Mouse (Mus musculus) layer of hippocampus, adult 6 months (tissue): ENCODE data around the gene Rcsd1. TPM values are rescaled to one million over a fixed set of nuclear protein-coding genes. Genes with fewer than 3 reads are reported as not detected.

Source experiments
- long read RNA-seq, 2 experiments: library from polyadenylated mRNA; unstranded; transcript quantifications; one replicate each; pipeline ENCODE4 v2.0.0; 2019 to 2020
- microRNA-seq: library from miRNA; unstranded; fragments of <30 nt; microRNA quantifications from one replicate; pipeline ENCODE4 v1.2.0, GENCODE M21; 2020
- polyA plus RNA-seq: library from polyadenylated mRNA; unstranded; fragments of <200 nt; fragmentation: Nextera tagmentation; gene quantifications from 2 replicates; pipeline ENCODE4 v1.2.3, GENCODE M21; 2021

Rcsd1 gene
- polyA plus RNA-seq: 2.3 and 2.5 TPM in 2 replicates
- long read RNA-seq, experiment 1, full-length matches to known transcripts: 4 of 4 reads
- long read RNA-seq, experiment 1, partial matches to known transcripts: 0 of 4 reads
- long read RNA-seq, experiment 1, other reads (novel, unspliced or antisense): 0 of 4 reads
- long read RNA-seq, experiment 2, full-length matches to known transcripts: 36 of 38 reads
- long read RNA-seq, experiment 2, partial matches to known transcripts: 1 of 38 reads
- long read RNA-seq, experiment 2, other reads (novel, unspliced or antisense): 1 of 38 reads

GRCm38 (mm10) chr1:165709629-165710256 is at the start of gene Rcsd1:
Gene Rcsd1 (minus strand): TSS chr1:165709757.

GRCm38 (mm10) chr1:165634151-165634884 is 75.2 kb downstream of the Rcsd1 start, which contains the start of gene Mpzl1:
Gene Mpzl1 (minus strand): TSS chr1:165634538.

Small RNA genes within 50 kb of the gene (microRNA-seq; reads per million reads assigned to microRNA genes)
- not detected for gene Gm44458

Other genes starting within 250 kb of the Rcsd1 start
- gene Dcaf6, start 249.3 kb downstream of the Rcsd1 start, polyA plus RNA-seq: 16.2 and 19.6 TPM in 2 replicates
- 499 and 524 TPM in 2 replicates for gene Mpc2, start 249.1 kb downstream of the Rcsd1 start, polyA plus RNA-seq
- gene Adcy10, start 224.6 kb downstream of the Rcsd1 start, polyA plus RNA-seq: 0.30 TPM in 1 of 2 replicates, not detected in the other
- 19.4 and 24.4 TPM in 2 replicates for gene Mpzl1, start 75.2 kb downstream of the Rcsd1 start, polyA plus RNA-seq
- gene Creg1, start 54.0 kb upstream of the Rcsd1 start, polyA plus RNA-seq: 40.7 and 42.7 TPM in 2 replicates
- gene Cd247, start 78.9 kb upstream of the Rcsd1 start, polyA plus RNA-seq: not detected in 2 replicates